Mouse (Mus musculus) embryonic facial prominence, embryonic 15.5 days (tissue): ENCODE data around the gene Kank2. TPM values are rescaled to one million over a fixed set of nuclear protein-coding genes. Genes with fewer than 3 reads are reported as not detected.

Experiments
- ATAC-seq: fragments of 200-750 bp; cut with Nextera tagmentation; 2 replicates; pipeline ENCODE4 v1.8.0; 2017; ENCODE audit warnings: low read depth, moderate TSS enrichment; ENCODE audit not compliant: insufficient number of reproducible peaks, low FRiP score, low TSS enrichment
- H3K27ac ChIP-seq: fragments of 300-500 bp; sonication (generic); replicated peaks from 2 replicates; pipeline ENCODE4 v1.5.1; 2015; ENCODE audit warnings: mild to moderate bottlenecking, inconsistent platforms
- H3K27me3 ChIP-seq: fragments of 300-500 bp; sonication (generic); 2 replicates; pipeline ENCODE4 v1.6.1; 2015; ENCODE audit warnings: inconsistent platforms
- H3K36me3 ChIP-seq: fragments of 300-500 bp; sonication (generic); 2 replicates; pipeline ENCODE4 v1.6.1; 2015; ENCODE audit warnings: mild to moderate bottlenecking, inconsistent platforms
- H3K4me1 ChIP-seq: fragments of 300-500 bp; sonication (generic); 2 replicates; pipeline ENCODE4 v1.6.1; 2015; ENCODE audit warnings: inconsistent platforms
- H3K4me2 ChIP-seq: fragments of 300-500 bp; sonication (generic); replicated peaks from 2 replicates; pipeline ENCODE4 v1.6.1; 2015; ENCODE audit warnings: mild to moderate bottlenecking, inconsistent platforms
- H3K4me3 ChIP-seq: fragments of 300-500 bp; sonication (generic); replicated peaks from 2 replicates; pipeline ENCODE4 v1.5.1; 2015; ENCODE audit warnings: mild to moderate bottlenecking, inconsistent platforms
- H3K9ac ChIP-seq: fragments of 300-500 bp; sonication (generic); 2 replicates; pipeline ENCODE4 v1.6.1; 2015; ENCODE audit warnings: inconsistent platforms
- H3K9me3 ChIP-seq: fragments of 300-500 bp; sonication (generic); replicated peaks from 2 replicates; pipeline ENCODE4 v1.6.1; 2016; ENCODE audit warnings: inconsistent platforms
- WGBS: fragments of 180-500 bp; shearing (Covaris S2); methylation state at CpG from one replicate; pipeline ENCODE4 v1.1.7; 2015; 5-methylcytosine and 5-hydroxymethylcytosine counted together
- polyA plus RNA-seq: library from polyadenylated mRNA; unstranded; fragments of >200 nt; fragmentation: Nextera tagmentation; extraction: Ambion mirVana; gene quantifications from 2 replicates; pipeline ENCODE4 v1.2.1, GENCODE M21; 2015

The Kank2 gene
- 25.2 and 26.2 TPM in 2 replicates for polyA plus RNA-seq

GRCm38 (mm10) chr9:21798345-21799009 lies at the start of gene Kank2:
Kank2 (minus strand) TSS chr9:21798744.
- WGBS, result under 1% methylated on average over 44 of the region's 52 CpGs
- H3K36me3 ChIP-seq, result peaks cover 30% of the 10 kb centered on the region
- H3K4me3 ChIP-seq, result peak within 1 kb of the TSS; percentile 87
- H3K27me3 ChIP-seq, result no peaks in the 10 kb centered on the region
- peak within 1 kb of the TSS; percentile 96 for H3K27ac ChIP-seq
- H3K9ac ChIP-seq, result peak within 1 kb of the TSS; percentile 93
- peak; percentile 85 for ATAC-seq
- no peaks in the 10 kb centered on the region for H3K9me3 ChIP-seq
- peak within 1 kb of the TSS; percentile 69 for H3K4me2 ChIP-seq
- peaks cover 39% of the 10 kb centered on the region for H3K4me1 ChIP-seq

- H3K9me3 ChIP-seq, result no peaks in the 10 kb centered on the region
- 0 out of 2 replicates have a peak overlapping the region, but pooled peaks have one; percentile 4 for H3K9ac ChIP-seq
- peak overlapping the region; percentile 78 for H3K27ac ChIP-seq
- H3K4me3 ChIP-seq, result no peak overlapping the region
- no peaks in the 10 kb centered on the region for H3K27me3 ChIP-seq
- ATAC-seq, result no peak
- H3K4me2 ChIP-seq, result peak overlapping the region; percentile 45
- 26% methylated on average over 10 of the region's 10 CpGs for WGBS
- peaks cover 24% of the 10 kb centered on the region for H3K36me3 ChIP-seq
- peaks cover 53% of the 10 kb centered on the region for H3K4me1 ChIP-seq
Observed at GRCm38 (mm10) chr9:21847926-21848325, 49.4 kb upstream of the Kank2 start.

DNA sequence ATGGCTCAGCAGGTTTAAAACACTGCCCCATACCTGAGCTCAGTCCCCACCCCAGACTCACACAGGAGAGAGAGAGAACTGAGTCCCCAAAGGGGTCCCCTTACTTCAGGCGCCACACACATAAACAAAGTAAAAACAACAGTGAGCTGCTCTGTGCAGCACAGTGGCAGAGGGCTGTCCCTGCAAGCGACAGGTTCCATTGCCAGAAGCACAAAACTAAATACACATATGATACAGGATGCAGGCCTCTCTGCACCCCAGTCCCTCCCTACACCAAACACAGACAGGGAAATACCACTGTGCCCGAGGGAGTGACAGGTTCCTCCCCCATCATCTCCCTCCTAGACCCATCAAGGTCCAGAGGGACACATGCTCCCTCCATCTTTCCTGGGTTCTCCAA lies 48.9 kb upstream of the Kank2 start:
- Histone ChIP-seq H3K9ac (0 out of 2 replicates have a peak overlapping the region, but pooled peaks have one; percentile 4), H3K27ac (peak overlapping the region; percentile 78), H3K4me3 (peak overlapping the region; percentile 20; the same call in 1 of the 2 replicates), H3K4me1 (peaks cover 56% of the 10 kb centered on the region), H3K4me2 (peak overlapping the region; percentile 45), H3K27me3 (no peaks in the 10 kb centered on the region), H3K36me3 (peaks cover 24% of the 10 kb centered on the region), H3K9me3 (no peaks in the 10 kb centered on the region)
- no peak for ATAC-seq
- 11% methylated on average over 3 of the region's 3 CpGs for WGBS

DNA sequence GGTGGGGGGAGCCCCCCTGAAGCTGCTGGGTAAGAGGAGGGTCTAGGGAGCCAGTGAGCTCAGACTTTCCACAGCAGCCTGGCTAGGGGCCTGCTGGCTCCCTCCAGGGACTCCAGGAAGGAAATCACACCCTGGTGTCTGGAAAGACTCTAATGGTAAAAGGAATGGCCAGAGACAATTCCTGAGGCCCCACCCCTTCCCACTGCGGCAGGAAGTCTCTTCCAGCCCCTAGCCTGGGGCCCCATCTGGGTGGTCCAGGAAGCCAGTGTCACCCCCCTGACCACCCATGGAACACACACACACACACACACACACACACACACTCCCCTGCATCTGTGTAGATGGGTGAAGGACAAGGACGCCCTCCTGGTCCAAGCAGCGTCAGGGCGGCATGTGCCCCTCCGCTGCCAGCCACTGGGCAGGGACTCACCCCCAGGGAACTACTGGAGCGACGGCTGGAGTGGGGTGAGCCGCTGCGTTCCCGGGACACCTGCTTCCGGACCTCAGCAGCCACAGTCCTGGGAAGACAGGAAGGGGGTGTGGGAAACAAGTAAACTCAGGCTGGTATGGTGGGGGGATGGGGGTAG lies 48.3 kb upstream of the Kank2 start:
- Histone ChIP-seq H3K9ac (peak overlapping the region; percentile 4; the same call in 1 of the 2 replicates), H3K4me3 (peak overlapping the region; percentile 20), H3K27me3 (no peaks in the 10 kb centered on the region), H3K27ac (peak overlapping the region; percentile 78), H3K9me3 (no peaks in the 10 kb centered on the region), H3K4me2 (peak overlapping the region; percentile 45), H3K4me1 (peaks cover 53% of the 10 kb centered on the region), H3K36me3 (peaks cover 25% of the 10 kb centered on the region)
- 12% methylated on average over 11 of the region's 11 CpGs for WGBS
- ATAC-seq, result peak; percentile 65

GRCm38 (mm10) chr9:21845381-21846080 lies 47.0 kb upstream of the Kank2 start:
- no peak overlapping the region for H3K9ac ChIP-seq
- no peak overlapping the region for H3K4me2 ChIP-seq
- H3K4me1 ChIP-seq, result peaks cover 49% of the 10 kb centered on the region
- no peak for ATAC-seq
- no peak overlapping the region for H3K4me3 ChIP-seq
- H3K27ac ChIP-seq, result no peak overlapping the region
- WGBS, result 43% methylated on average over 14 of the region's 14 CpGs
- H3K27me3 ChIP-seq, result no peaks in the 10 kb centered on the region
- no peaks in the 10 kb centered on the region for H3K9me3 ChIP-seq
- peaks cover 29% of the 10 kb centered on the region for H3K36me3 ChIP-seq

GRCm38 (mm10) chr9:21843086-21843485 lies 44.5 kb upstream of the Kank2 start:
- Histone ChIP-seq H3K27me3 (no peaks in the 10 kb centered on the region), H3K27ac (peak overlapping the region; percentile 60; the same call in 1 of the 2 replicates), H3K9me3 (no peaks in the 10 kb centered on the region), H3K4me1 (peaks cover 38% of the 10 kb centered on the region), H3K4me3 (no peak overlapping the region), H3K36me3 (peaks cover 41% of the 10 kb centered on the region), H3K4me2 (no peak overlapping the region), H3K9ac (no peak overlapping the region)
- no peak for ATAC-seq
- 74% methylated on average over 6 of the region's 6 CpGs for WGBS

GRCm38 (mm10) chr9:21842391-21842790 lies 43.8 kb upstream of the Kank2 start:
- Histone ChIP-seq H3K27ac (peak overlapping the region; percentile 60; the same call in 1 of the 2 replicates), H3K9ac (no peak overlapping the region), H3K36me3 (peaks cover 47% of the 10 kb centered on the region), H3K9me3 (no peaks in the 10 kb centered on the region), H3K27me3 (no peaks in the 10 kb centered on the region), H3K4me2 (no peak overlapping the region), H3K4me1 (peaks cover 32% of the 10 kb centered on the region), H3K4me3 (no peak overlapping the region)
- 43% methylated on average over 5 of the region's 5 CpGs for WGBS
- ATAC-seq, result no peak

- WGBS, result 93% methylated on average over 6 of the region's 6 CpGs
- Histone ChIP-seq H3K9me3 (no peaks in the 10 kb centered on the region), H3K4me3 (no peak overlapping the region), H3K36me3 (peaks cover 58% of the 10 kb centered on the region), H3K27me3 (no peaks in the 10 kb centered on the region), H3K4me2 (no peak overlapping the region), H3K9ac (no peak overlapping the region), H3K4me1 (peaks cover 21% of the 10 kb centered on the region), H3K27ac (0 out of 2 replicates have a peak overlapping the region, but pooled peaks have one; percentile 48)
- no peak for ATAC-seq
Observed at GRCm38 (mm10) chr9:21841340-21841739, 42.8 kb upstream of the Kank2 start.

DNA sequence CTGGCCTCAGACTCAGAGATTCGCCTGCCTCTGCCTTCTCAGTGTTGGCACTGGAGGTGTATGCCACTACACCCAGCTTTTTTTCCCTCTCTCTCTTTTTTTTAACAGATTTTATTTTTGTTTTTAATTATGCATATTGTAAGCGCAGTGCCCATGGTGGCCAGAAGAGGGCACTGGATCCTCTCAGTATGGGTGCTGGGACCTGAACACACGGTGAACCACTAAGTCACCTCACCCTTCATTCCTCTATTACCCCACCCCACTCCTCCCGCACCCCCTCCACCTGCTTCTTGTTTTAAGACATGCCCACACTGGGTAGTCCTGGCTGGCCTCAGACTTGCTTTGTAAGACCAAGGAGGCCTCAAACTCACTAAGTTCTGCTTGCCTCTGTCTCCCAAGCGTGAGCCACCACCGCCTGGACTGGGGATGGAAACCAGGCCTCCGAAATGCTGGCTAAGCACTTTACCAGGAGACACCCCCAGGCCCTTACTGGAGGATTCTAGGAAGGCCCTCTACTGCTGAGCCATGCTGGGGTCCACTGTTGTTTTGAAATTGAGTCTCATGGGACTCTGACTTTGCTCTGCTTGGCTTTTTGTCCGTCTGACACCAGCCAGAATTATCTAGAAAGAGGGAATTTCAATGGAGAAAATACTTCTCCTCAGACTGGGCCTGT lies 41.7 kb upstream of the Kank2 start:
- 48% methylated on average over 8 of the region's 8 CpGs for WGBS
- H3K4me3 ChIP-seq, result no peak overlapping the region
- H3K27me3 ChIP-seq, result no peaks in the 10 kb centered on the region
- peaks cover 58% of the 10 kb centered on the region for H3K36me3 ChIP-seq
- H3K27ac ChIP-seq, result no peak overlapping the region
- H3K4me1 ChIP-seq, result peaks cover 10% of the 10 kb centered on the region; the same call in 1 of the 2 replicates
- no peak for ATAC-seq
- H3K9ac ChIP-seq, result no peak overlapping the region
- H3K9me3 ChIP-seq, result no peaks in the 10 kb centered on the region
- no peak overlapping the region for H3K4me2 ChIP-seq

DNA sequence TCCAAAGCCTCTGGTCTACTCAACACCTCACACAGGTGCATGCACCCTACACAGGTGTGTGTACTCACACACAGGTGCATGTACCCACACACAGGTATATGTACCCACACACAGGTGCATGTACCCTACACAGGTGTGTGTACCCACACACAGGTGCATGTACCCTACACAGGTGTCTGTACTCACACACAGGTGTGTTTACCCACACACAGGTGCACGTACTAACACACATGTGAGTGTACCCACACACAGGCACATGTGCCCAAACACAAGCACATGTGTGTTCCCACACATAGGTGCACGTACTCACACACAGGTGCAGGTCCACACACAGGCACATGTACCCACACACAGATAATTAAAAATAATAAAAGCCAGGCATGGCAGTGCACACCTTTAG lies 39.1 kb upstream of the Kank2 start:
- H3K36me3 ChIP-seq, result peaks cover 47% of the 10 kb centered on the region
- H3K27ac ChIP-seq, result no peak overlapping the region
- no peak overlapping the region for H3K9ac ChIP-seq
- ATAC-seq, result no peak
- no peak overlapping the region for H3K4me3 ChIP-seq
- no peaks in the 10 kb centered on the region for H3K27me3 ChIP-seq
- H3K9me3 ChIP-seq, result no peaks in the 10 kb centered on the region
- H3K4me2 ChIP-seq, result no peak overlapping the region
- H3K4me1 ChIP-seq, result peaks cover 6% of the 10 kb centered on the region; the same call in 1 of the 2 replicates
- WGBS, result 97% methylated on average over 2 of the region's 2 CpGs
